Mouse (Mus musculus) lung, postnatal 0 days (tissue): ENCODE data around the gene Sorl1.

Experiments
- CTCF ChIP-seq: IDR thresholded peaks from 2 replicates; pipeline ENCODE4 v1.5.1; 2016; ENCODE audit warnings: antibody characterized with exemption, mild to moderate bottlenecking
- EP300 ChIP-seq: IDR thresholded peaks from 2 replicates; pipeline ENCODE4 v1.6.1; 2016; ENCODE audit warnings: antibody characterized with exemption, mild to moderate bottlenecking, control low read depth

- TF ChIP-seq EP300 (no peak), CTCF (no peak)
Observed at GRCm38 (mm10) chr9:42109131-42109530, 15.0 kb downstream of the Sorl1 start.
